Mouse (Mus musculus) intestine, embryonic 15.5 days (tissue): Measurements from ENCODE around the gene Plxnb2. TPM values are rescaled to one million over a fixed set of nuclear protein-coding genes. Genes with fewer than 3 reads are reported as not detected.

Experiments
- ATAC-seq: fragments of 200-750 bp; cut with Nextera tagmentation; 2 replicates; pipeline ENCODE4 v1.8.0; 2017; ENCODE audit warnings: moderate TSS enrichment, moderate library complexity
- H3K27ac ChIP-seq: fragments of 300-500 bp; sonication (generic); 2 replicates; pipeline ENCODE4 v1.5.1; 2015; ENCODE audit warnings: mild to moderate bottlenecking, inconsistent platforms
- H3K27me3 ChIP-seq: fragments of 300-500 bp; sonication (generic); replicated peaks from 2 replicates; pipeline ENCODE4 v1.6.1; 2015; ENCODE audit warnings: inconsistent platforms
- H3K36me3 ChIP-seq: fragments of 300-500 bp; sonication (generic); 2 replicates; pipeline ENCODE4 v1.6.1; 2015; ENCODE audit warnings: inconsistent platforms
- H3K4me1 ChIP-seq: fragments of 300-500 bp; sonication (generic); replicated peaks from 2 replicates; pipeline ENCODE4 v1.6.1; 2015; ENCODE audit warnings: inconsistent platforms
- H3K4me2 ChIP-seq: fragments of 300-500 bp; sonication (generic); replicated peaks from 2 replicates; pipeline ENCODE4 v1.6.1; 2015; ENCODE audit warnings: mild to moderate bottlenecking, inconsistent platforms
- H3K4me3 ChIP-seq: fragments of 300-500 bp; sonication (generic); replicated peaks from 2 replicates; pipeline ENCODE4 v1.5.1; 2015; ENCODE audit warnings: inconsistent platforms
- H3K9ac ChIP-seq: fragments of 300-500 bp; sonication (generic); 2 replicates; pipeline ENCODE4 v1.6.1; 2015; ENCODE audit warnings: inconsistent platforms
- H3K9me3 ChIP-seq: fragments of 300-500 bp; sonication (generic); 2 replicates; pipeline ENCODE4 v1.6.1; 2016; ENCODE audit warnings: inconsistent platforms
- WGBS: fragments of 180-500 bp; shearing (Covaris S2); methylation state at CpG from one replicate; pipeline ENCODE4 v1.1.7; 2015; 5-methylcytosine and 5-hydroxymethylcytosine counted together
- polyA plus RNA-seq: library from polyadenylated mRNA; unstranded; fragments of >200 nt; fragmentation: Nextera tagmentation; extraction: Ambion mirVana; gene quantifications from 2 replicates; pipeline ENCODE4 v1.2.1, GENCODE M21; 2015

Plxnb2 gene
- polyA plus RNA-seq, 1 experiment from 2014 or later, result 107 TPM

GRCm38 (mm10) chr15:89130245-89130644 lies 50.3 kb downstream of the Plxnb2 start:
- Histone ChIP-seq H3K4me2 (no peak overlapping the region), H3K9ac (no peak overlapping the region), H3K27ac (no peak overlapping the region), H3K9me3 (no peaks in the 10 kb centered on the region), H3K36me3 (no peaks in the 10 kb centered on the region), H3K4me3 (no peak overlapping the region), H3K27me3 (no peaks in the 10 kb centered on the region), H3K4me1 (peaks cover 16% of the 10 kb centered on the region)
- no peak for ATAC-seq

GRCm38 (mm10) chr15:89128382-89129350 lies 51.9 kb downstream of the Plxnb2 start, which contains the start of gene Hdac10:
TSS of gene Hdac10 (minus strand) at chr15:89128700.
- Histone ChIP-seq H3K4me3 (peak within 1 kb of the TSS; percentile 65), H3K36me3 (no peaks in the 10 kb centered on the region), H3K9me3 (no peaks in the 10 kb centered on the region), H3K27ac (peak within 1 kb of the TSS; percentile 87), H3K4me2 (peak within 1 kb of the TSS; percentile 91), H3K9ac (peak within 1 kb of the TSS; percentile 68), H3K4me1 (peaks cover 22% of the 10 kb centered on the region), H3K27me3 (no peaks in the 10 kb centered on the region)
- 2% methylated on average over 36 of the region's 36 CpGs for WGBS
- ATAC-seq, result peak; percentile 92

DNA sequence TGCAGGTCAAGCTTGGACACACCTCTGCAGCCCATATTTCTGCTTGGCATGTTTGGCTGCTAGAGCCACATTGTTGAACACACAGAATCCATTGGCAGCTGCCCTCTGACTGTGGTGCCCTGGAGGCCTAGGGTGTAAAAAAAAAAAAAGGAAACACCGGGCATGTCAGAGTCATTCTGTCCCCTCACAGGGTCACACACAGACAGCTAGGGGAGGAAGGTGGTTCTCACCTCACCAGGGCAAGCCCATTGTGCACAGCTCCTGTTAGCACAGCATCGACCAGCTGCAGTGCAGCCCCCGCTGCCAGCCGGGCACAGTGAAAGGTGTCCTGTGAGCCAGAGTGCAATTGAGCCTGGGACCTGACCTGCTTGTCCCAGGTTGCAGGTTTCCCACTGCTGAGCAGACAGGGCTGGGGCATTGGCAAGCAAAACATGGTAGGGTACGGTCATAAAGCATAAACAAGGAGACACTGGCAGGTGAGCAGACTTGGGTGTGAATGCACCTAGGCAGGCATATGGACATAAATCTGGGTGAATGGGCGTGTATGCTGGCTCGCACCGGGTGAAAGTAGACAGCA lies 53.1 kb downstream of the Plxnb2 start:
- Histone ChIP-seq H3K4me1 (peaks cover 28% of the 10 kb centered on the region), H3K4me3 (peak overlapping the region; percentile 65), H3K36me3 (no peaks in the 10 kb centered on the region), H3K27ac (no peak overlapping the region), H3K27me3 (no peaks in the 10 kb centered on the region), H3K4me2 (peak overlapping the region; percentile 91), H3K9me3 (no peaks in the 10 kb centered on the region), H3K9ac (peak overlapping the region; percentile 68; the same call in 1 of the 2 replicates)
- 73% methylated on average over 8 of the region's 8 CpGs for WGBS
- no peak for ATAC-seq

- no peak overlapping the region for H3K9ac ChIP-seq
- H3K4me2 ChIP-seq, result no peak overlapping the region
- 89% methylated on average over 8 of the region's 8 CpGs for WGBS
- no peaks in the 10 kb centered on the region for H3K27me3 ChIP-seq
- H3K9me3 ChIP-seq, result no peaks in the 10 kb centered on the region
- no peak overlapping the region for H3K4me3 ChIP-seq
- ATAC-seq, result no peak
- peaks cover 36% of the 10 kb centered on the region for H3K4me1 ChIP-seq
- no peak overlapping the region for H3K27ac ChIP-seq
- H3K36me3 ChIP-seq, result no peaks in the 10 kb centered on the region
These were observed 54.0 kb downstream of the Plxnb2 start for GRCm38 (mm10) chr15:89126622-89127021.

DNA sequence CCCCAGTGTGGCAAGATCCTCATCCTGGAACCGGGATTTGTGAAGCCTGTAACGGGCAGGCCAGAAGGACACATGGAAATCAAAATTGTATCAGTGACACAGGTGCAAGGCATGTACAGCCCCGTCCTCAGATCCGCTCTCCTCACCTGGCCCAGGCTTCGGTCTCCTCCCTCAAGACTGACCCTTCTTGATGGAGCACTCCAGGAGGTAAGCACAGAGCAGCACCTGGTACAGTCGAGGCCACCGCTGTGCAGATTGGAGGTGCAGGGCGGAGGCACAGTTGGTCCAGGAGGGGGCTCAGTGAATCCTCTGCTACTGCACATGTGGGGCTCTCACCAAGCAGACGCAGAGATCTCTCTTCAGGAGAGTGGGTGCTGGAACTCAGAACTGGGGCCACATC lies 55.2 kb downstream of the Plxnb2 start:
- 92% methylated on average over 9 of the region's 9 CpGs for WGBS
- Histone ChIP-seq H3K9ac (no peak overlapping the region), H3K27me3 (no peaks in the 10 kb centered on the region), H3K4me2 (no peak overlapping the region), H3K36me3 (no peaks in the 10 kb centered on the region), H3K4me1 (peaks cover 38% of the 10 kb centered on the region), H3K9me3 (no peaks in the 10 kb centered on the region), H3K27ac (no peak overlapping the region), H3K4me3 (no peak overlapping the region)
- ATAC-seq, result no peak

- no peak overlapping the region for H3K4me3 ChIP-seq
- H3K27me3 ChIP-seq, result no peaks in the 10 kb centered on the region
- H3K4me2 ChIP-seq, result no peak overlapping the region
- no peak overlapping the region for H3K27ac ChIP-seq
- ATAC-seq, result no peak
- H3K9ac ChIP-seq, result no peak overlapping the region
- H3K36me3 ChIP-seq, result 0 out of 2 replicates have a peak, but pooled peaks cover 3% of the 10 kb centered on the region
- peaks cover 45% of the 10 kb centered on the region for H3K4me1 ChIP-seq
- no peaks in the 10 kb centered on the region for H3K9me3 ChIP-seq
- WGBS, result 91% methylated on average over 3 of the region's 3 CpGs
These were observed 56.3 kb downstream of the Plxnb2 start for GRCm38 (mm10) chr15:89124312-89124711.

DNA sequence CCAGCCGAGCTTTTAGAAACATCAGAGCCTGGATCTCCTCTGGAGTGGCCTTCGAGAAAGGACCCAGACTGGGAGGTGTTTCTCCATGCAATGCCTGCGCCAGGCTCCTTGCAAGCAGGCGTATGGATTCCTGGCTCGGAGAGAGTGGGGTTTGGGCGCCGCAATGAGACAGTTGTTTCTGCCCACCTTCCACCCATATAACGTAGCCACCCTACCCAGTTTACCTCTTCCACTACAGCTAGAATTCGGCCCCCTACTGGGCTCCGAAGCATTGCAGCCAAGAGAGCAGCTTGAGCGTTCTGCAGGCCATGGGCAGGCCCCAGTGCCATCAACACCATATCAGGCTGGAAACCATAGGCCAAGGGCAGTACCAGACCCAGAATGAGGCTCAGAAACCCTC lies 57.0 kb downstream of the Plxnb2 start:
- WGBS, result 31% methylated on average over 11 of the region's 11 CpGs
- Histone ChIP-seq H3K36me3 (peaks cover 6% of the 10 kb centered on the region; the same call in 1 of the 2 replicates), H3K4me3 (peak overlapping the region; percentile 79), H3K4me1 (peaks cover 41% of the 10 kb centered on the region), H3K9ac (peak overlapping the region; percentile 81), H3K9me3 (no peaks in the 10 kb centered on the region), H3K4me2 (peak overlapping the region; percentile 91), H3K27ac (peak overlapping the region; percentile 74), H3K27me3 (no peaks in the 10 kb centered on the region)
- no peak for ATAC-seq

DNA sequence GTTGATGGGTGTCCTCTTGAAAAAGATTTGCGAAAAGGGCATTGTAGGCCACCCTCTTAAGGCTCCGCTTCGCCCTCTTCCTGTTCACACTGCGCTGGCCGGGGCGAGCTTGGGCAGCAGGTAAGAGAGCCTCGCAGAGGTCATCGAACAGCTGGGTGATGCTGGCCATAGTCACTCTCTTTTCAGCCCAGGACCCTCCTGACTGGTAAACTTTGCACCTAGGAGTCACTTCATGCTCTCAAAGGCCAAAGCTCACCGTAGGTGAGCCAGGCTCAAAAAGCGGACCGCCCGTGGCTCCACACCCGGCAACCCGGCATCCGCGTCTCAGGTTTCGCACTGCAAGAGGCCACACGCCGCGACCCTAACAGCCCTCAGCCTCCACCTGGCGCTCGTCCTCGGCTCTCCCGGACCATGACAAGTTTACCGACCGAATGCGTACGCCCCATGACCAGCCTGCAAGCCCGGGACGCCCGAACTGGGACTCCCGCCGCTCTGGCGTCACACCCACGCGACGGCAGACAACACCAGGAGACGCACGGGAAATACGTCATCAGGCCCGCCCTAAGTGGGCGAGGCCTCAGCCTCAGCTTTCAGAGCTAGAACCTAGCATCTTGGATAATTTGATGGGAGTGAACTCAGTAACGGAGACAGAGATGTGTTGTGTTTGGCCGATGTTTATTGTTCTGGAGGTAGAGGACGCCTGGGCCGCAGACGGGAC lies 57.8 kb downstream of the Plxnb2 start, which contains the start of gene Tubgcp6:
Gene Tubgcp6, minus strand, starts transcription at position 464 of the 718 bp plus-strand sequence.
- peak within 1 kb of the TSS; percentile 79 for H3K4me3 ChIP-seq
- peaks cover 6% of the 10 kb centered on the region; the same call in 1 of the 2 replicates for H3K36me3 ChIP-seq
- peak; percentile 91 for ATAC-seq
- H3K4me2 ChIP-seq, result peak within 1 kb of the TSS; percentile 91
- peak within 1 kb of the TSS; percentile 81 for H3K9ac ChIP-seq
- WGBS, result under 1% methylated on average over 47 of the region's 47 CpGs
- no peaks in the 10 kb centered on the region for H3K9me3 ChIP-seq
- peak within 1 kb of the TSS; percentile 74 for H3K27ac ChIP-seq
- H3K27me3 ChIP-seq, result no peaks in the 10 kb centered on the region
- peaks cover 38% of the 10 kb centered on the region for H3K4me1 ChIP-seq

GRCm38 (mm10) chr15:89118007-89118406 lies 62.6 kb downstream of the Plxnb2 start:
- no peak overlapping the region for H3K4me3 ChIP-seq
- no peak overlapping the region for H3K9ac ChIP-seq
- no peaks in the 10 kb centered on the region for H3K27me3 ChIP-seq
- no peak overlapping the region for H3K27ac ChIP-seq
- H3K36me3 ChIP-seq, result peaks cover 27% of the 10 kb centered on the region; the same call in 1 of the 2 replicates
- no peak overlapping the region for H3K4me2 ChIP-seq
- peaks cover 17% of the 10 kb centered on the region for H3K4me1 ChIP-seq
- no peaks in the 10 kb centered on the region for H3K9me3 ChIP-seq
- ATAC-seq, result no peak

GRCm38 (mm10) chr15:89110147-89110546 lies 70.4 kb downstream of the Plxnb2 start:
- ATAC-seq, result no peak

DNA sequence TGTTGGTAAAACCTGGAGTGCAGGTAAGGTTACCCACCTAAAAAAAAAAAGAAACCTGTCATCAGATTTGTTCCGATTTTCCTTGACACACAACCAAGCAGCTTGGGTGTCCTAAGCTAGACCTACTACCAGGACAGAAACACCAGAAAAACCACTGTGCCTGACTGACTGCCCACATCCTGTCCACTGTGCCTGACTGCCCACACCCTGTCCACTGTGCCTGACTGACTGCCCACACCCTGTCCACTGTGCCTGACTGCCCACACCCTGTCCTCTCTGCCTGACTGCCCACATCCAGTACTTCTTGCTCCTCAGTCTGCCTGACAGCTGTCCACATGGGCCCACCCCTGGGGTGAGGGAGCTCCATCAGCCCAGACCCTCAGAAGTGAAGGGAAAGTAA lies 73.6 kb downstream of the Plxnb2 start:
- ATAC-seq, result no peak
- Histone ChIP-seq H3K27me3 (no peaks in the 10 kb centered on the region), H3K4me1 (no peaks in the 10 kb centered on the region), H3K4me3 (no peak overlapping the region), H3K9ac (no peak overlapping the region), H3K9me3 (no peaks in the 10 kb centered on the region), H3K4me2 (no peak overlapping the region), H3K36me3 (peaks cover 41% of the 10 kb centered on the region), H3K27ac (no peak overlapping the region)
- 91% methylated on average over 1 of the region's 1 CpGs for WGBS

More at GRCm38 (mm10) chr15:89110147-89110546, 70.4 kb downstream of the Plxnb2 start:
- H3K27ac ChIP-seq, result no peak overlapping the region
- no peaks in the 10 kb centered on the region for H3K4me1 ChIP-seq
- H3K36me3 ChIP-seq, result peaks cover 28% of the 10 kb centered on the region
- whole genome bisulfite sequencing, result 74% methylated on average over 9 of the region's 9 CpGs
- H3K4me2 ChIP-seq, result no peak overlapping the region
- no peak overlapping the region for H3K4me3 ChIP-seq
- H3K9ac ChIP-seq, result no peak overlapping the region
- H3K27me3 ChIP-seq, result no peaks in the 10 kb centered on the region
- no peaks in the 10 kb centered on the region for H3K9me3 ChIP-seq

DNA sequence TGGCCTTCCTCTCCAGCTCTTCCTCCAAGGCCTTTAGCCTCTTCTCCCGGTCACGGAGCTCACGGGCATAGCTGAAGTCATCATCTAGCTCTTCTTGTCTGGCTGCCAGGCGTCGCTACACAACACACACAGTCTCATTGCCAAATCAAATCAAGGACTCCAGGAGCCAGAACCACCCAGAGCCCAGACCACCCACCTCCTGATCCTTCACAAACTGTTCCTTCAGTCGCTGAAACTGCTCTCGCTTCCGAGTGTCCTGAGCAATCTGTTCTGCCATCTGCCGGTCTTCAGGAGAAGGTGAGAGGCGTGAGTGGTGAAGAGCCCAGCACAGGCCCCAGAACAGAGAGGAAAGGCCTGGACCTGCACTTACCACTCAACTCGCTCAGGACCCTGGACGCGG lies 74.5 kb downstream of the Plxnb2 start:
- Histone ChIP-seq H3K9me3 (no peaks in the 10 kb centered on the region), H3K4me2 (no peak overlapping the region), H3K27me3 (no peaks in the 10 kb centered on the region), H3K27ac (no peak overlapping the region), H3K36me3 (peaks cover 47% of the 10 kb centered on the region), H3K4me1 (no peaks in the 10 kb centered on the region), H3K9ac (no peak overlapping the region), H3K4me3 (no peak overlapping the region)
- 92% methylated on average over 13 of the region's 13 CpGs for WGBS
- ATAC-seq, result no peak
